Mouse (Mus musculus): ENCODE results near the gene Mxd1.

GRCm38 (mm10) chr6:86686971-86687370 lies 18.0 kb upstream of the Mxd1 start:
- no peak for TF ChIP-seq CTCF (IDR thresholded peaks at IDR 0.05; ENCODE audit: low read depth)
- TF ChIP-seq EP300 (IDR thresholded peaks at IDR 0.05; ENCODE audit: low read depth): no peak
